Mouse (Mus musculus): ENCODE measurements around the gene Upk3bl.

GRCm38 (mm10) chr5:136041666-136042065, 12.6 kb upstream of the Upk3bl start:
- TF ChIP-seq ZC3H11A (IDR thresholded peaks at IDR 0.05; ENCODE audit: borderline replicate concordance, low read depth, low read length) (no peak), HCFC1 (IDR thresholded peaks at IDR 0.05; ENCODE audit: borderline replicate concordance, insufficient read depth, low read length) (no peak), CHD2 (IDR thresholded peaks at IDR 0.05; ENCODE audit: low read depth, low read length) (no peak), ZNF384 (IDR thresholded peaks at IDR 0.05; ENCODE audit: low read depth, low read length) (no peak)
